Mouse (Mus musculus): Measurements from ENCODE around the gene Phc2. TPM values are rescaled to one million over a fixed set of nuclear protein-coding genes. Genes with fewer than 3 reads are reported as not detected.
A peak's percentile ranks its signal among the peaks of the same experiment; 100 is the strongest.

Gene Phc2
- total RNA-seq, 2 experiments from 2014 or later: 4.5 to 7.1 TPM

DNA sequence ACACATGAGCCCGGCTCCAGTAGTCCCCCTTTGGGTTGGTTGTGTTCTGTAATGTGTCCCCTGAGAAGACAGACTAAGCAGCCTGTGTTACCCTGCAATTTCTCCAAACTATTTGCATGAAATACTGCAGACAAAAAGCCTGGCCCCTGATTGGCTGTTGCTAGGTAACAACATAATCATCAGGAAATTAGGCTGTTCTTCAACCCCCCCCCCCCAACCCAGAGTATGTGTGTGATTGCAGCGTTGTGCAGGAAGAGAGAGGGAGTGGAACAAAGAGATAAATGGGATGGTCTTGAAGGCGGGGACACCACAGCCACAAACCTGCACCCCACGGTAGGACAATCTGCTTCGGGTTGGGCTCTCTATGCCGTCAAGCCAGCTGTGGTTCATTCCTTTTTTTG lies 34.0 kb downstream of the Phc2 start:
- no peak for ATAC-seq (replicated peaks; ENCODE audit: low FRiP score, poor library complexity, severe bottlenecking)

DNA sequence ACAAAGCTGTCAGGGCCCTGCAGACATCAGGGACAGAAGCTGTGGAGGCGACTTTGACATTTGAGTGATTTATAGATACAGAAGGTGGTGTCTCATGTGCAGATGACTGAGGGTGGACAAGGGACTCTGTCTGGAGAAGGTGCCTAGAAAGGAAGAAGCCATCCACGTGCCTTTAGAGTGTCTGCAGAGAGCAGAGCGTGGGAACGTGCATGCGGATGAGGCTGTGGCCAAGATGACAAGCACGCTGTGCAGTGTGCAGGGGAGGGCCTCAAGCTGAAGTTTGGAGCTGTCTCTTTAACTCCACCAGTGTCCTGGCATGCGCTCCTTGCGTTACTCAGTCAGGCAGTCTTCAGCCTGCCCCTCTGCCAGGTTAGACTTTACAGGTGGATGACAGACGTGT lies 34.5 kb downstream of the Phc2 start:
- no peak for ATAC-seq (replicated peaks; ENCODE audit: low FRiP score, poor library complexity, severe bottlenecking)

DNA sequence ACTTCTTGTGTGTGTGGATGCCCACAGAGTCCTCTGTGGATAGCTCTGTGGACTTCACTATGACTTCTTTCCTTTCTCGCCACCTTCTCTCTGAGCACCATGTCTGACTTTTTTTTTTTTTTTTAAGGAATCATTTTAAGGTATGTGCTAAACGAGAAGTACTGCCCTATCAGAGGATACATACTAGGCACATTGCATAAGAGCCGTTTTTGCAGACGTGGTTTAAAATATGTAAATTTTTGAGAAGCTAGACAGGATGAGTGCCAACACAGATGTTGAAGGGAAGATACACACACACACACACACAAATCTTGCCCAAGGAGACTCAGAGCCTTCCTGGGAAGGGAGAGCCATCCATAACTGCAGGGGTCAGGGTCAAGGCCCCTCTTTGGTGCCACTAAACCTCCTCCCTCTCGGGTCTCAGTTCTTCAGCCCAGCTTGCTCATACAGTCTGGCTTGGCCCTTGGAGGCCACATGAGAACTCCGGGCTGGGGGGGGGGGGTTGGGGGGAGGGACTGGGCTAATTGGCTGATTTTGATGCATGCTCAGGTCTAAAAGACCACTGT lies 35.3 kb downstream of the Phc2 start:
- ATAC-seq (replicated peaks; ENCODE audit: low FRiP score, poor library complexity, severe bottlenecking): no peak

DNA sequence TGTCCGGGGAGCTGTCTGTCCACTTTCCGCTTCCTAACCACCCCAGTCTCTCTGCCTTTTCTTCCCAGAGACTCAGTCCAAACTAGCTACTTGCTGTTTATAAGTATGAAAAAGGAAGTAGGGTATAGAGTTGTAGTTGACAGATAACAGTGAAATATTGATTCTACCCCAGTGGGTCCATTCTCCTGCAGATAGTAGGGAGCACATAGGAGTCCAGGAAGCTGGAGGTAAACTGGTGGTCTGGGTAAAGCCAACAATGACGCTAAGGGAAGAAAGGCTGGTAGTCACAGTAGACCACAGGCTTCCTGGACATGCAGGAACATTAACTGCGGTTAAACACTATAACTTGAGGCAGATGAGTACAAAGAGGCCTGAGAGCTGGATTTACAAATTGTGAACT lies 36.7 kb downstream of the Phc2 start:
- ATAC-seq (replicated peaks; ENCODE audit: low FRiP score, poor library complexity, severe bottlenecking): no peak

DNA sequence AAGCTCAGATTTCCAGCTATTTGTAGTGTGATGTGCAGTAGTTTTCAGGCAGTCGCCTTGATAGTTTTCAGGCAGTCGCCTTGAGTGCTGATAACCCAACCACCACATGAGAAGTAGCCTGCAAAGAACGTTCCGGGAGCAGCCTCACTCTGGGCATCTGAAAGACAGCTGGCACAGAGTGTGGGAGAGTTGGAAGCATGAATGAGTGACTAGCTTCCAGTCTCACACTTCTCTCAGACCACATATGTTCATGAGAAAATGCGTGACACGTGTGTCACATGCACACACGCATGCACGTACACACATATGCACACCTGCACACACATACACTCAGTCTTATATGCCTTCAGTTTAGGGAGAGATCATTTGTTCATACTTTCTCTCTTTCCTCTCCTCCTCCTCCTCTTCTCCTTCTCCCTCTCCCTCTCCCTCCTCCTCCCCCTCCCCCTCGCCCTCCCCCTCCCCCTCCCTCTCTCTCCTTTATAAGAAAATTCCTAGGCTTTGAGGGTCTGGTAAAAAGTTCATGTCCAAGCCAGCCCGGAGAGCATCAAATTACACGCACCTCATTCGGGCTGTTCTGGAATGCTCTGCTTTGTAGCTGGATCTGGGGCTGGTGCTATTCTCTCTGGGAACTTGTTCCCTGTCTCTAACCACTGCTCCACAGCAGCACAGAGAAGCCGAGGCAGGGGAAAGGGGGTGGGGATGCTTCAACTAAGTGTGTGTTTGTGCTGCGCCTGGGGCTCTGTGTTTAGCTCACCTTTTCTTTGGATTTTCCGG lies 37.8 kb downstream of the Phc2 start:
- no peak for ATAC-seq (replicated peaks; ENCODE audit: low FRiP score, poor library complexity, severe bottlenecking)

DNA sequence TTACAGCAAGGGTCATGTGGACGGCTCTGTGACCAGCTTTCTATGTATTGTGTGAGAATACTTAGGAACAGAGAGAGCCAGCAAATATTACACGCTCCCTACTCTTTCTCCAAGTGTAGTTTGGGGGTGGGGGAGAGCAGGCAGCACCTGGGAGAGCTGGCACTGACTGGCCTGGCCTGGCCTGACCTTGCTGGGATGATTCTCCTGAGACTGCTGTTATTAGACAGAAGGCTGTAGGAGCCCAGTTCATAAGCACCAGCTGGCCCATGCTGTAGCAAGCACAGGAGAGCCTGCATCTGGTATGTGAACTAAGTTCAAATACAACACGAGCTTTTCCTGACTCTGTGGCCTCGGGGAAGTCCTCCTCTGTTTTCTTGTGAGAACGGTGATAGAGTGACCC lies 38.7 kb downstream of the Phc2 start:
- no peak for ATAC-seq (replicated peaks; ENCODE audit: low FRiP score, poor library complexity, severe bottlenecking)

DNA sequence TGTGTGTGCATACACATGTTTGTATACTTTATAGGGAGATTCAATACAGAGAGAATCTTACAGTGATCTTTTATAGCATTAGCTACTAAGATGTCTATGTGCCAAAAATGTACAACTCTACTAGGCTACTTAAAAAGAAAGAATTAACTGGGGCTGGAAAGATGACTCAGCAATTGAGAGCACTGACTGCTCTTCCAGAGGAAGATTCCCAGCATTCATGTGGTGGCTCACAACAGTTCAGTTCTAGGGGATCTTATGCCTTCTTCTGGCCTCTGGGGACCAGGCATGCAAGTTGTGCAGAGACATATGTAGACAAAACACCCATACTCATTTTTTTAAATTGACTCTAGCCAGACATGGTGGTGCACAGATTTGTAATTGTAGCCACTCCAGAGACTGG lies 39.8 kb downstream of the Phc2 start:
- no peak for ATAC-seq (replicated peaks; ENCODE audit: low FRiP score, poor library complexity, severe bottlenecking)

DNA sequence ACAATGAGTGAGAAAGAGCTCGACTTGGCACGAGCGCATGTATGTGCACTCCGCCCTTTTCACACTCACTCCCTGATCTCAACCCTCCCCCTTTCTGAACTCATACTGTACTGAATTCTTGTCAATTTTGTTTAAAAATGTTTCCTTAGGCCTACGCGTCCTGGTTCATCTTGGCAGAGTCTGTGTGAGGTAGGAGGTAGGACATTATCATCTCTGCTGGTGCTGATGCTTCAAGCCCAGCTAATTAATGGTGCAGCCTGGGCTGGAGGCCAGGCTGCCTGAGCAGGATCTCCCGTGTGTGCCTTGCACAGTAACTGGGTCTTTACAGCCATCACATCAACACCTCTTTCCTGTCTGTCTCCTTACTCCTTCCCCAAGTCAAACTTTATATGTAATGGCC lies 40.6 kb downstream of the Phc2 start:
- no peak for ATAC-seq (replicated peaks; ENCODE audit: low FRiP score, poor library complexity, severe bottlenecking)

DNA sequence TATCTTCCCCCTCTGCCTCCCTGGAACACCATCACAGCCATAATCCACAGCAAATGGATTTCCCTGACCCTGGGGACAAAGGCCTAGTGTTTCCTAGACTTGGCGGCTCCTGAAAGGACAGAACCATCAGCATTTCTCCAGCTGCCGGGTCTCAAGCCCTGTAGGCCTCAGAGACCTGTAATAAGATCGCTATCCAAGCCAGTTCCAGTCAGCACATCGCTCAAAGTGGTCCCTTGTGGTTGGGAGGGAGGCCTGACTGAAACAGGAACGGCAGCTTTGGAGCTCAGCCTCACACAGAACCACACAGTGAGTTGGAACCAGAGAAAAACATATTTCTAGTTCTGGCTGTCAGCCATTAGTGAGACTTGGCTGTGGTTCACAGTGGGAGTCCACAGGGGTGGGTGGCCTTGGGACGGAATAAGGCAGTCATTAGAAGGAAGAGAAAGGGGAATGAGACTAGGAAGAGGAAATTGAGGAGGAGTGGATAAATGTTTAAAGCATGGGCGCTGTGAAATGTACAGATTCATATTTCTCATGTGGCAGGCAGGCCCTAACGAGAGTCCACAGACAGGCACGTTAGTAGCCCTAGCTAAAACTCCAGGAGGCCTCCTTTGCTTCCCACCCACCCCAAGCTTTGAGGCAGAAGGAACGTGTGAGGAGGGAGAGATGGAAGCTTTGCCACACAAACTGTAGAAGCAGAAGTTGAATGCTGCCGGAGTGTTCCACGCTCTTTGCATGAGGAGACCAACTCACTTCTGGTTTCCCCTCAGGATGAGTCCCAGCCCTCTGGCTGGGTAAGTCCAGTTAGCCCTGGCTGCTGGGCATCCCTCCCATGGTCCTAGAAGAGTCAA lies 43.7 kb downstream of the Phc2 start:
- no peak for ATAC-seq (replicated peaks; ENCODE audit: low FRiP score, poor library complexity, severe bottlenecking)

DNA sequence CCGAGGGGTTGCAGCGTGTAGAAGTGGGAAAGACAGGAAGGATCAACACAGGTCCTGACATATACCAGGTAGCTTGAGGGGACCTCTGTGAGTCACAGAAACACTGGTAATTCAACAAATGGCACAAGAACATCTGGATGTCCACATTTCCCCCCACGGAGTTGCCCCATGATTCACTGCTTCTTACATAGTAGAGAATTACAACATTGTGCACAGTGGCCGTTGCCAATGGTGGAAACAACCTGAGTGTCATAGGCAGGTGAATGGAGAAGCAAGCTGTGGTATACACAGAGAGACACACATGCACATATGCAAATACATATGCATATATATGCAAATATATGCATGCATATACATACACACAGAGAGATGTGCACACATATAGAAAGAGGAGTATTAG lies 45.4 kb downstream of the Phc2 start:
- ATAC-seq (replicated peaks; ENCODE audit: low FRiP score, poor library complexity, severe bottlenecking): no peak

DNA sequence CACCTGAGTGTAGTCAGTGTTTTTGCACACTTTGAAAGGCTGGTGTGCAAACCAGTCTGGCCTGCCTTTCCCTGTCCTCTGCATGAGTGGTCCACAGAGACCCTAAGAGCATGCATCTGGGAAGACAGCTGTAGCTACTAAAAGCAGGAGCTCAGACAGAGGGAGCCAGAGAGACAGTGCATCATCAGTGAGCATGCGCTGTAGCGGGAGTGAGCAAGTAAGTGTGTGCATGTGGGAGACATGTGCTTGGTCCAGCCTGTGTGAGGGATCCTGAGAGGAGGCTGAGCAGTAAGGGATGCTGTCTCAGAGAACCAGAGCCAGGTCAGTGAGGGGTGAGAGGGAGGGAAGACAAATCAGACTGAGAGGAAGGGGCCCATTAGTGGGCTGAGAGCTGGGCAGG lies 46.0 kb downstream of the Phc2 start:
- ATAC-seq (replicated peaks; ENCODE audit: low FRiP score, poor library complexity, severe bottlenecking): no peak

DNA sequence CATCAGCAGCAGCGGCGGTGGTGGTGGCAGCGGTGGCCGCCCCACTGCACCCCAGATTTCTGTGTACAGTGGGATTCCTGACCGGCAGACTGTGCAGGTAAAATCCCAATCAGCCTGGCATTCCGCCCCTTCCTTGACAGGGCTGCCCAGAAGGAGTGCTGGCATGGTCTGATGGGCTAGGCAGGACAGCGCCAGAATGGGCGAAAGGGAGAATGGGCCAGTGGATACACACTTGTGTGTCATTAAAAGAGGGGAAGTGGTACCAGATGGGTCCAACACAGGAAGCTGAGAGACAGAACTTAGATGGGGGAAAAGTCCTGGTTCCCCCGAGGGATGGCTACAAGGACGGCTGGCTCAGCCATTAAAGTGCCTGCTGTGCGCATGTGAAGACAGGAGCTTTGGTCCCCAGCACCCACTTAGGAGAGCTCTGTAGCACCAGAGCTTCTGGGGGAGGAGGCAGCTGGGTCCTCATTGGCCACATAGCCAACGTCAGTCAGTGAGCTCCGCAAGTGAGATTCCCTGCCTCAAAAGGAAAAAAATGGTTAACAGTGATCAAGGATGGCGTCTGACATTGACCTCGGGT lies 50.7 kb downstream of the Phc2 start:
- no peak for ATAC-seq (replicated peaks; ENCODE audit: low FRiP score, poor library complexity, severe bottlenecking)

DNA sequence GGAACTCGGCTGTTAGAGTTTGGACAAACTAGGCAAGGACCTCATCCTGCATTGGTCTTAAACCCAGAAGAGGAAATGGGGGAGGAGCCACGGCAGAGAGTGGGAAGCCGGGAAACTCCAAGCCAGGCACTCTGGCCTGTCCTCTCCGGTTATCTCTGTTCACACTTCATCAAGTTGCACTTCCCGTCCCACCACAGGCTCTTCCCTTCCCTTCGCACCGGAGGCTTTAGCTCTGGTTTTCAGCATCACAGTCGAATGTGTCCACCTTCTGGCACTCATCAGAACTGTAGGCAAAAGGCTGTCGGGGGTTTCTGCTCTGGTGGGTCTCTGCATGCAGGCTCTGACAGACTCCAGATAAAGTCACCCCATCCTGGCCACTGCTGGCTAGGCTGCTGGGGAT lies 52.1 kb downstream of the Phc2 start:
- no peak for ATAC-seq (replicated peaks; ENCODE audit: low FRiP score, poor library complexity, severe bottlenecking)

DNA sequence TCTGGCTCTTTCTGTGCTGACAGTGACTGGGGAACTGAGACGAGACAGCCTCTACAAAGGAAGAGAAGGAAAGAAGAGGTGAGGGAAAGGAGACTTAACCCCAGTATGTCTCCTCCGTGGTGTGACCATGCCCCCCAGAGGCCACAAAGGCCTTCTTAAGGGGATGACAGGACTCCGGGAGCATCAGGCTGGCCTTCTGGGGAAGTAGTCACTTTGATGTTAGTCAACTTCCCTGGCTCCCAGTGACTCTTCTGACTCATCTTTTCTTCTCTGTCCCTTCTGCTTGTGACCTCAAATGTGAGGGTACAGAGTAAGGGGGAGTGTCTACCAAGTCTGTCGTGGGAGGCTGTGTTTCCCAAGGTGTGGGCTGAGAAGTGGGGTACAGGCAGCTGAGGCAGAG lies 52.9 kb downstream of the Phc2 start:
- no peak for ATAC-seq (replicated peaks; ENCODE audit: low FRiP score, poor library complexity, severe bottlenecking)

DNA sequence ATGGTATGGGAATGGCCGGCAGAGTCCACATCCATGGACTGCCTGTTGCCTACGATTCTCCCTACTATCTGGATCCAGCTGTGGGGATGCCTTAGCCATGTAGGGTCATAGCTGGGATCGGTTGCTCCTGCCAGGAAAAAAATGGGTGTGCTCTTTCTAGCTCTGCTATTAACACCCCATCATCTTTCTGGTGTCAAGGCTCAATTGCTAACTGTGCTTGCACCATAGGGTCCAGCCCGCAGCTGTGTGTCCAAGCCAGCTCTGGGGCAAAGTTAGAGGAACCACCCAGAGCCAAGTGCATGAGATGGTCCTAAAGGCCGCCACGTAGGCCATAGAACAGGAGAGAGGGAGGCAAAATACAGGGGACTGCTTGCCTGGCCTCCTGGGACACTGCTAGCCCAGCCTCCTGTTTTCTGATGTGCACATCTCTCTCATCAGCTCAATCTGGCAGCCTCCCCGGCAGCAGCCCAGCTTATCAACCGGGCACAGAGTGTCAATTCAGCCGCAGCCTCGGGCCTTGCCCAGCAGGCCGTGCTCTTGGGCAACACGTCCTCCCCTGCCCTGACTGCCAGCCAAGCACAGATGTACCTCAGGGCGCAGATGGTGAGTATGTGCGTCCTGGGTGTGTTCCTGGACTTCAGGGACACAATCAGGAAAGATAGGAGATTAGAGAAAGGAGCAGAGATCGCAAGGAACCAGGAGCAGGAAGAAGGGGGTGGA lies 54.7 kb downstream of the Phc2 start:
- no peak for ATAC-seq (replicated peaks; ENCODE audit: low FRiP score, poor library complexity, severe bottlenecking)

DNA sequence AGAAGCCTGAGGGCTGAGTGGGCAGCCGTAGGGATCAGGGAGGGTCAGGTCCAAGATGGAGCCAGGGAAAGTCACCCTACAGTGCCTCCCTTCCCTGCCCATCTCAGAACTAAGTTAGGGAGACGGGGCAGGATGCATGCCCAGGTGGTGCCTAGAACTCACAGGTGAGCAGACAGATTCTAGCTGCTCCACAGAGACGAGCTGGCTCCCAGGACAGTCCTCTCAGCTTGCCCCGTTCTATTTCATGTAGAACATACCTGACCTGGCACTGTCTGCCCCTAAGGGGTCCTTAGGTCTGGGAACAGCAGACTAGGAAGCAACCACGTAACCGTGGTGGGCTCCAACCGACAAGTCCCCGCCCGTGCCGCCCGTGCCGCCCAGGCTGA lies 55.3 kb downstream of the Phc2 start:
- no peak for ATAC-seq (replicated peaks; ENCODE audit: low FRiP score, poor library complexity, severe bottlenecking)

DNA sequence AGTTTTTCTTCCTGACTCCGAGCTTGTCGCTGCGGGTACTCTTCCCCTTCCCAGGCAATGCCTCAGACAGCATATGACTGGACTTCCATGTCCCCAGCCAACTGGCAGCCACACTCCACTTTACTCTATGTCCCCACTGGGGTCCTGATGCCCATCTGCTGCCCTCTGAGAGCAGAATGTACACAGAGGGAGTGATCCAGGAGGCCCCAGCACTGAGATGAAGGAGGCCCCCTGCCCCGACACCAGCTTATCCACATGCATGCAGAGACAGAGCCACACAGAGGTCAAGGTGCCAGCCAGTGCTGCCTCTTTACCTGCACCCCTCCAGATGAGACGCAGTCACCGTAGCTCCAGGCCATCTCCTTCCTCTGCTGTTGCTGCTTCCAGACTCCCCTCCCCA lies 55.8 kb downstream of the Phc2 start:
- no peak for ATAC-seq (replicated peaks; ENCODE audit: low FRiP score, poor library complexity, severe bottlenecking)

DNA sequence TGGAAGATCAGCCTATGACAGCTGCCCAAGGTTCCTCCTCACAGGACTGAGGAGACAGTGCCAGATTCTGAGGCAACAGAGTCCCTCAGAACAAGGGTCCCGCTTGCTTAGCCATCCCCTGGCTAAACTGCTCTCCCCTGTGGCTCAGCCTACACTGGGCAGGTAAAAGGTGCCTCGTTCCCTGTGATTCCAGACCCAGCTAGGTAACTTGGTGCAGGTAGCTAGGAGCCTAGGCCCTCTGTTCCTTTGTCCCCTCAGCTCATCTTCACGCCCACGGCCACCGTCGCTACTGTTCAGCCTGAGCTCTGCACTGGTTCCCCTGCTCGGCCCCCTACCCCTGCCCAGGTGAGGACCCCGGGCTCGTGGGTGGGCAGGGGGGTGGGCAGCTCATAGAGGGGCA lies 56.3 kb downstream of the Phc2 start:
- no peak for ATAC-seq (replicated peaks; ENCODE audit: low FRiP score, poor library complexity, severe bottlenecking)

DNA sequence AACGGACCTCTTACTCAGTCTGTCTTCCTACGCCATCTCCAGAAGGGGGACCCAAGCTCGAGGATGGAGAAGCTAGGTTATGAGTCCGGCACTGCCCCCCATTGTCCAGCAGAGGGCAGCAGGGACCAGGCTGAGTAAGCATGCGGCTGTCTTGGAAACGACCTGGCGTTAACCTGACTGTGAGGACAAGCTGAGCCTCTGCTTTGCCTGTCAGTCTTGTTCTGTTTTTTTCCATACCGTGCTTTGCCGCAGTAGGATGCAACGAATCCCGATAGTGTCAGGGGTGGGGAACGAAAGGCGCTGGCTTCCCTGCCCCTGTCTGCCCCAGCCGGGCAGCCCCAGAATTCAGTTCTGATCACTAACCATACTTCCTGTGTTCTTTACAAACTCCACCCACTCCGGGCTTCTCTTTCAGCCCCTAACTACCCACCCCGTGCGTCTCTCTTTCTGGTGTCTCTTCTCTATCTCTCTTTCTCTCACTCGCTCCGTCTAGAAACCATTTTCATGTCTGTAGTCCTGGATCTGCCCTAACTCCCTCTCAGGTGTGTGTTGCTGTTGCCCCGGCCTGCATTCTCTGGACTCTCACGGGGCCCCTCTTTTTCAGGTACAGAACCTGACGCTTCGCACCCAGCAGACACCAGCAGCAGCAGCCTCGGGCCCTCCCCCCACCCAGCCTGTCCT lies 57.1 kb downstream of the Phc2 start:
- ATAC-seq (replicated peaks; ENCODE audit: low FRiP score, poor library complexity, severe bottlenecking): peak; percentile 83

All from erythroblast, adult 5-6 weeks (primary cell).